In the genomic region with DNA sequence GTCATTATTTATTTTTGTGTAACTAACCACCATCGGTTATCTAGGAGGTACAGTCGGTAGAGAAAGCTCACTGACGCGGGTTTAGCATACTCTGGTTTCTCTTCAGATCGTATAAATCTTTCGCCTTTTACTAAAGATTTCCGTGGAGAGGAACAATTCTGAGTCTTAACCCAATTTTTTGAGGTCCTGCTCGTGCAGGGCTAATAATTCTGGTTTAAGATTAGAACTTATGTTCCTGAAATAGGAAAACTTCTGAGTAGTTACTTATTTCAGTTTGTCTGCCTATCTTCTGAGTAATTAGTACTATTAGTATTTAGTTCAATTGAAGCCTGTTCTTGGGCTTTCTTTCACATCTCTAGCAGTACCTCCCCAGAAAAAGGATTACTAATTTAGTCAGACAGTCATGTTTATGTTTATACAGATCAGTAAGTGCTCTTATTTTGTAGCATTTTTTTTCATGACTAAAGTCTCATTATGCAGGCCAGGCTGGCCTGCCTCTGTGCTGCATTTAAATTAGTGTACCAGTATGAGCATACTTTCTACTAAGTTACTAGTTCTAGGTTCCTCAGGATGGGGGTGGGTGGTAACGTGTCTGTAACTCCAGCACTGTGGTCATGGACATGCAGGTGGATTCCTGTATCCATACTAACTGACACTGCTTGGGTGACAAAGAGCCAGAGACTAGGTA, we compare ENCODE assay signal across 9 mouse cellular contexts. TPM values are rescaled to one million over a fixed set of nuclear protein-coding genes. Genes with fewer than 3 reads are reported as not detected.
DNase-seq lines count a peak whose midpoint lies in the region; ATAC-seq and TF ChIP-seq lines count a peak whose summit lies in the region.
"Had no signal": no experiment of that assay in that cellular context is flagged by ENCODE, and none has a peak within 500 bp of the region (broad histone marks: within the 10 kb centered on the region; RNA-seq: fewer than 3 reads in every experiment).

No protein-coding gene starts in this region.

- peak; percentile 72 for TF ChIP-seq POLR2A in spleen, adult 2 months (IDR thresholded peaks at IDR 0.05; ENCODE audit: low read depth, low read length)

- 0 out of 2 replicates have a peak, but pooled peaks cover 6% of the 10 kb centered on the region for H3K4me1 ChIP-seq in embryonic facial prominence, embryonic 15.5 days
- H3K4me1 ChIP-seq in spleen, adult 2 months (ENCODE audit: control insufficient read depth, insufficient read depth, insufficient read length) = no peaks in the 10 kb centered on the region

- no peaks in the 10 kb centered on the region for H3K9me3 ChIP-seq in embryonic facial prominence, embryonic 15.5 days (replicated peaks)

- peak overlapping the region; percentile 40 for H3K4me3 ChIP-seq in embryonic facial prominence, embryonic 15.5 days (replicated peaks)
- peak overlapping the region; percentile 27; the same call in 1 of the 2 replicates for H3K4me3 ChIP-seq in spleen, adult 2 months (ENCODE audit: extremely low read depth, insufficient read depth, insufficient read length)

- H3K36me3 ChIP-seq in embryonic facial prominence, embryonic 15.5 days = no peaks in the 10 kb centered on the region
- H3K36me3 ChIP-seq in spleen, adult 2 months (ENCODE audit: control insufficient read depth, insufficient read depth, low read length) = no peaks in the 10 kb centered on the region

- peak; percentile 38 for DNase-seq in adrenal gland, postnatal 10 days
- no peak for DNase-seq in adrenal gland, postnatal 4 days (ENCODE audit: low spot score in 2 of 2)
- DNase-seq in Muller cell, postnatal 12 days (ENCODE audit: inconsistent ontology term) = peak; percentile 97
- peak; percentile 35 for DNase-seq in heart, postnatal 4 days
- DNase-seq in large intestine, adult 2 months (ENCODE audit: low read depth, low spot score) = peak; percentile 18
- peak in 1 of 2 experiments; percentile 72 for DNase-seq in spleen, adult 2 months (ENCODE audit: low read depth in 1 of 2, low spot score in 2 of 2)

- WGBS in embryonic facial prominence, embryonic 15.5 days = under 1% methylated on average over 9 of the region's 9 CpGs
- 1% methylated on average over 9 of the region's 9 CpGs for WGBS in large intestine, adult 2 months
- WGBS in spleen, adult 2 months = 1% methylated on average over 9 of the region's 9 CpGs

- no peaks in the 10 kb centered on the region for H3K27me3 ChIP-seq in embryonic facial prominence, embryonic 15.5 days
- no peaks in the 10 kb centered on the region for H3K27me3 ChIP-seq in spleen, adult 2 months (ENCODE audit: control insufficient read depth, insufficient read depth, low read length)
- H3K27me3 ChIP-seq: Patski had no signal

- H3K9ac ChIP-seq in embryonic facial prominence, embryonic 15.5 days = peak overlapping the region; percentile 57

- H3K4me2 ChIP-seq in embryonic facial prominence, embryonic 15.5 days (replicated peaks) = peak overlapping the region; percentile 50

- peak; percentile 90 for ATAC-seq in embryonic facial prominence, embryonic 15.5 days (ENCODE audit: insufficient number of reproducible peaks, low FRiP score, low TSS enrichment, low read depth)
- peak; percentile 75 for ATAC-seq in megakaryocyte, adult 5-6 weeks (ENCODE audit: poor library complexity, severe bottlenecking)
- ATAC-seq: Patski had no signal

- peak overlapping the region; percentile 90 for H3K27ac ChIP-seq in embryonic facial prominence, embryonic 15.5 days (replicated peaks)
- peak overlapping the region; percentile 90; the same call in 1 of the 2 replicates for H3K27ac ChIP-seq in spleen, adult 2 months (ENCODE audit: insufficient read depth, low read length)

- no peak for TF ChIP-seq CTCF in spleen, adult 2 months (IDR thresholded peaks at IDR 0.05; ENCODE audit: extremely low read depth, insufficient read depth, insufficient read length, insufficient replicate concordance)

RNA-seq across cellular contexts. Expression of a gene that starts 7.6 kb away (rescaled TPM):
- total RNA-seq in adrenal gland, postnatal 10 days (2021) = 1 to 10 TPM; 6.9 to 9.6 TPM
- 10 to 100 TPM; 16.0 to 16.5 TPM for total RNA-seq in adrenal gland, postnatal 4 days (2021)
- polyA plus RNA-seq in embryonic facial prominence, embryonic 15.5 days (2015; fragmentation: Nextera tagmentation; extraction: Ambion mirVana) = 45.8 and 47.5 TPM in 2 replicates
- total RNA-seq in heart, postnatal 4 days (2021) = 10 to 100 TPM; 17.7 to 19.7 TPM
- 5.8 and 8.1 TPM in 2 replicates for polyA plus RNA-seq in large intestine, adult 2 months (2012; rRNA removed)
- 30.3 and 30.4 TPM in 2 replicates for total RNA-seq in megakaryocyte, adult 5-6 weeks (2015)
- 44.9 and 50.4 TPM in 2 replicates for total RNA-seq in megakaryocyte, adult 5-6 weeks (2017)
- 2.5 and 2.7 TPM in 2 replicates for polyA plus RNA-seq in spleen, adult 2 months (2012; rRNA removed)

RNA-seq across cellular contexts. Expression of a gene that starts 34.0 kb away (rescaled TPM):
- 1,000 to 10,000 TPM; 1,173 to 1,206 TPM for total RNA-seq in adrenal gland, postnatal 10 days (2021)
- total RNA-seq in adrenal gland, postnatal 4 days (2021) = 1,000 to 10,000 TPM; 1,506 to 1,548 TPM
- polyA plus RNA-seq in embryonic facial prominence, embryonic 15.5 days (2015; fragmentation: Nextera tagmentation; extraction: Ambion mirVana) = 934 and 968 TPM in 2 replicates
- total RNA-seq in heart, postnatal 4 days (2021) = 100 to 1,000 TPM; 952 to 961 TPM
- polyA plus RNA-seq in large intestine, adult 2 months (2012; rRNA removed) = 620 and 649 TPM in 2 replicates
- total RNA-seq in megakaryocyte, adult 5-6 weeks (2015) = 2,618 and 2,625 TPM in 2 replicates
- 984 and 1,065 TPM in 2 replicates for total RNA-seq in megakaryocyte, adult 5-6 weeks (2017)
- polyA plus RNA-seq in spleen, adult 2 months (2012; rRNA removed) = 578 and 703 TPM in 2 replicates

RNA-seq across cellular contexts. Expression of a gene that starts 56.2 kb away (rescaled TPM):
- 10 to 100 TPM in 1 of 2 experiments, 1 to 10 TPM in 1; 4.2 to 13.5 TPM for total RNA-seq in adrenal gland, postnatal 10 days (2021)
- total RNA-seq in adrenal gland, postnatal 4 days (2021) = 1 to 10 TPM; 4.8 to 5.7 TPM
- polyA plus RNA-seq in embryonic facial prominence, embryonic 15.5 days (2015; fragmentation: Nextera tagmentation; extraction: Ambion mirVana) = 7.7 and 8.1 TPM in 2 replicates
- 1 to 10 TPM; 5.0 to 5.8 TPM for total RNA-seq in heart, postnatal 4 days (2021)
- 12.7 and 17.1 TPM in 2 replicates for polyA plus RNA-seq in large intestine, adult 2 months (2012; rRNA removed)
- total RNA-seq in megakaryocyte, adult 5-6 weeks (2015) = 4.9 and 6.2 TPM in 2 replicates
- total RNA-seq in megakaryocyte, adult 5-6 weeks (2017) = 3.0 and 4.2 TPM in 2 replicates
- polyA plus RNA-seq in spleen, adult 2 months (2012; rRNA removed) = 12.4 and 18.7 TPM in 2 replicates

Comparison
In these comparisons a context has a peak if more than half of its experiments do, and no peak if none do; other contexts are left out.
1. DNase-seq: peak in adrenal gland, postnatal 10 days (single experiment), Muller cell, postnatal 12 days (single experiment), heart, postnatal 4 days (single experiment) and large intestine, adult 2 months (single experiment); none in adrenal gland, postnatal 4 days (0 of 2).